Mouse (Mus musculus) neural tube, embryonic 13.5 days (tissue): Measurements from ENCODE around the gene Ern1. TPM values are rescaled to one million over a fixed set of nuclear protein-coding genes. Genes with fewer than 3 reads are reported as not detected.

Source experiments
- ATAC-seq: fragments of 200-750 bp; cut with Nextera tagmentation; 2 replicates; pipeline ENCODE4 v1.8.0; 2017; ENCODE audit warnings: low read depth, mild to moderate bottlenecking, moderate TSS enrichment, moderate library complexity
- H3K27ac ChIP-seq: fragments of 300-500 bp; sonication (generic); replicated peaks from 2 replicates; pipeline ENCODE4 v1.5.1; 2015; ENCODE audit warnings: moderate library complexity, mild to moderate bottlenecking, inconsistent platforms
- H3K27me3 ChIP-seq: fragments of 300-500 bp; sonication (generic); 2 replicates; pipeline ENCODE4 v1.6.1; 2015; ENCODE audit warnings: mild to moderate bottlenecking, inconsistent platforms
- H3K36me3 ChIP-seq: fragments of 300-500 bp; sonication (generic); 2 replicates; pipeline ENCODE4 v1.6.1; 2015; ENCODE audit warnings: mild to moderate bottlenecking, inconsistent platforms
- H3K4me1 ChIP-seq: fragments of 300-500 bp; sonication (generic); replicated peaks from 2 replicates; pipeline ENCODE4 v1.6.1; 2015; ENCODE audit warnings: inconsistent platforms
- H3K4me2 ChIP-seq: fragments of 300-500 bp; sonication (generic); 2 replicates; pipeline ENCODE4 v1.6.1; 2015; ENCODE audit warnings: inconsistent platforms, mild to moderate bottlenecking, moderate library complexity
- H3K4me3 ChIP-seq: fragments of 300-500 bp; sonication (generic); 2 replicates; pipeline ENCODE4 v1.5.1; 2015; ENCODE audit warnings: mild to moderate bottlenecking, inconsistent platforms
- H3K9ac ChIP-seq: fragments of 300-500 bp; sonication (generic); 2 replicates; pipeline ENCODE4 v1.6.1; 2015; ENCODE audit warnings: moderate library complexity, mild to moderate bottlenecking, inconsistent platforms
- H3K9me3 ChIP-seq: fragments of 300-500 bp; sonication (generic); 2 replicates; pipeline ENCODE4 v1.6.1; 2016; ENCODE audit warnings: inconsistent platforms
- WGBS: fragments of 180-500 bp; shearing (Covaris S2); methylation state at CpG from one replicate; pipeline ENCODE4 v1.1.7; 2015; 5-methylcytosine and 5-hydroxymethylcytosine counted together
- polyA plus RNA-seq: library from polyadenylated mRNA; unstranded; fragments of >200 nt; fragmentation: Nextera tagmentation; extraction: Ambion mirVana; gene quantifications from 2 replicates; pipeline ENCODE4 v1.2.1, GENCODE M21; 2015

Gene Ern1
- polyA plus RNA-seq, 1 experiment from 2014 or later, result 5.7 TPM

GRCm38 (mm10) chr11:106373998-106374397, 113.7 kb downstream of the Ern1 start:
- Histone ChIP-seq H3K4me2 (no peak overlapping the region), H3K9me3 (no peaks in the 10 kb centered on the region), H3K27ac (no peak overlapping the region), H3K4me3 (no peak overlapping the region), H3K4me1 (no peaks in the 10 kb centered on the region), H3K36me3 (no peaks in the 10 kb centered on the region), H3K27me3 (no peaks in the 10 kb centered on the region), H3K9ac (no peak overlapping the region)
- no peak for ATAC-seq
- 73% methylated on average over 11 of the region's 11 CpGs for WGBS

- Histone ChIP-seq H3K4me2 (no peak overlapping the region), H3K36me3 (no peaks in the 10 kb centered on the region), H3K9me3 (no peaks in the 10 kb centered on the region), H3K27me3 (no peaks in the 10 kb centered on the region), H3K4me3 (no peak overlapping the region), H3K9ac (no peak overlapping the region), H3K27ac (no peak overlapping the region), H3K4me1 (peaks cover 10% of the 10 kb centered on the region)
- WGBS, result 11% methylated on average over 3 of the region's 3 CpGs
- no peak for ATAC-seq
Observed at GRCm38 (mm10) chr11:106366316-106366715, 121.3 kb downstream of the Ern1 start.

DNA sequence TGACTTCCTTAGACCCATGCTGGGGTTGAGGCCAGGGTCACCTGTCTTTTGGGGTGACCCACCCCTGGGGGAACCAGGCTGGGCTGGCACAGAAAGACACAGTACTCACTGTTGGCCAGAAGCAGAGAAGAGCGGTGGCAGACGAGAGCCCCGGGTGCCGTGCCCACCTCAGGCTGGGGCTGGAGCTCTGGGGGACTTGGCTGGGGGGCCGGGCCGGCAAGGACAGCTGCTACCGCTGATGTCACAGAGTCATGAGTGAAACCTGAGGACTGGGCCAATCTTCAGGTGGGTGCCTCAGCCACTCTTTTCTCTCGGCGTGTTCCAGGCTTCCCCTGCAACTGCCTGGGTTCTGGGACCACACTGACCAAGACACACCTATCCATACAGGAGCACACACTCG, 122.3 kb downstream of the Ern1 start, which contains the start of gene Prr29:
TSS of gene Prr29 (plus strand) at position 107 of the 400 bp plus-strand sequence.
- 49% methylated on average over 10 of the region's 10 CpGs for WGBS
- Histone ChIP-seq H3K4me2 (peak within 1 kb of the TSS; percentile 5; the same call in 1 of the 2 replicates), H3K27me3 (no peaks in the 10 kb centered on the region), H3K4me3 (no peak within 1 kb of the TSS), H3K9ac (peak within 1 kb of the TSS; percentile 18; the same call in 1 of the 2 replicates), H3K9me3 (no peaks in the 10 kb centered on the region), H3K27ac (no peak within 1 kb of the TSS), H3K4me1 (peaks cover 10% of the 10 kb centered on the region), H3K36me3 (no peaks in the 10 kb centered on the region)
- no peak for ATAC-seq

DNA sequence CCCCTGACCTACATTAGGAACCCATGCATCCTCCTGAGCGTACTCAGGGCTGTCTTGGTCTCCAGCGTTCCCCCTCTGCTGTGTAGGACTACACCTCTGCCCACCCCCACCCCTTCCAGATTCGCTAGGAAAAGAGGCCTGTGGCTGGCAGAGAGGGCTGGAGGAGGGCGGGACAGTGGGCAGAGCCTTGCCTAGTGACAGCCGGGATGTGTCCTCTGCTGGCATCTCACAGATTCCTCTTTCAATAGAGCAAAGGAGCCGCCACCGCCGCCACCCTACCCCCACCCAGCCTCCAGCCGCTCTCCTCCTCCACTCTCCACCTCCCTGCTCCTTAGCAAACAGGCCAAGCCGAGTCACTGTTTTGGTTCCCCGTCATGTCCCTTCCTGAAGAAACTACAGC, 122.9 kb downstream of the Ern1 start:
- peak overlapping the region; percentile 5; the same call in 1 of the 2 replicates for H3K4me2 ChIP-seq
- ATAC-seq, result peak; percentile 40; the same call in 1 of the 2 replicates

GRCm38 (mm10) chr11:106359350-106359749, 128.3 kb downstream of the Ern1 start:
- H3K36me3 ChIP-seq, result no peaks in the 10 kb centered on the region
- no peaks in the 10 kb centered on the region for H3K9me3 ChIP-seq
- no peak overlapping the region for H3K4me2 ChIP-seq
- H3K27me3 ChIP-seq, result no peaks in the 10 kb centered on the region
- no peak overlapping the region for H3K9ac ChIP-seq
- no peak for ATAC-seq
- H3K27ac ChIP-seq, result no peak overlapping the region
- no peak overlapping the region for H3K4me3 ChIP-seq
- H3K4me1 ChIP-seq, result no peaks in the 10 kb centered on the region
- WGBS, result 21% methylated on average over 5 of the region's 5 CpGs

More for the DNA sequence above, 122.9 kb downstream of the Ern1 start:
- Histone ChIP-seq H3K4me3 (no peak overlapping the region), H3K27ac (no peak overlapping the region), H3K9ac (peak overlapping the region; percentile 18; the same call in 1 of the 2 replicates), H3K36me3 (no peaks in the 10 kb centered on the region), H3K27me3 (no peaks in the 10 kb centered on the region), H3K9me3 (no peaks in the 10 kb centered on the region), H3K4me1 (peaks cover 10% of the 10 kb centered on the region)
- 8% methylated on average over 11 of the region's 11 CpGs for WGBS

- Histone ChIP-seq H3K36me3 (no peaks in the 10 kb centered on the region), H3K4me1 (no peaks in the 10 kb centered on the region), H3K4me3 (no peak overlapping the region), H3K9me3 (no peaks in the 10 kb centered on the region), H3K27ac (no peak overlapping the region), H3K27me3 (no peaks in the 10 kb centered on the region), H3K4me2 (no peak overlapping the region), H3K9ac (no peak overlapping the region)
- ATAC-seq, result no peak
- 73% methylated on average over 19 of the region's 19 CpGs for WGBS
Observed at GRCm38 (mm10) chr11:106355382-106356128, 132.1 kb downstream of the Ern1 start.

DNA sequence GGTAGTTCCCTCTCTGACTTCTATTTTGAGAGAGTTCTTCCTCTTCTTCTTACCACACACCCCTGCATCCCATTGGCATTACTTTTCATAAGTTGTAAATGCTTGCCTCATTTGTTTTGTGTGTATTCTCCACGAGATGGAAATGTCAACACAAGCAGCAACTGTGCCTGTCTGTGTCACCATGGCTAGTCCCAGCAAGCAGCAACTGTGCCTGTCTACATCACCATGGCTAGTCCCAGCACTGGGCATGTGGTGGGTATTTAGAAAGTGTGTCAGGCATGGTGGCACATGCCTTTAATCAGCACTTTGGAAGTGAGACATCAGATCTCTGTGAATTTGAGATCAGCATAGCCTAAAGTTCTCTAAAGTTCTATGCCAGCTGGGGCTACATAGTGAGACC, 133.5 kb downstream of the Ern1 start:
- ATAC-seq, result no peak
- 70% methylated on average over 1 of the region's 1 CpGs for WGBS
- no peaks in the 10 kb centered on the region for H3K9me3 ChIP-seq

DNA sequence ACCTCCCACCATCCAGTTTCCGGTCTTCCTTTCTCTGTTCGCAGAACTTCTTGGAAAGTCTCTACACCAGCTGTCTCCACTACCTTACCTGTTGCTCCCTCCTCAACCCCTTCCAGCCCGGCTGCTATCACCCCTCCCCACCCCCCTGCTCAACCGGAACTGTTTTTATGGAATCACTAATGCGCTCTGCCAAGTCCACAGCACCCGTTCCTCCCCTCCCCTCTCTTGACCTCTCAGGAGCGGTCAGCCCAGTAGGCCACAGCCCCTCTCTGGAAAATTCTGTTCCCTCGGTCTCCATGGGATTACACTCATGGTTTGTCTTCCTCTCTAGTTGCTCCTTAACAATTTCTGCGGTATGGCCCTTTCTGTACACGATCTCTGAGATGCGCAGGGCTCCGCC, 134.5 kb downstream of the Ern1 start, which contains the start of gene Scn4a:
TSS of gene Scn4a (minus strand) at position 101 of the 400 bp plus-strand sequence.
- Histone ChIP-seq H3K36me3 (no peaks in the 10 kb centered on the region), H3K9ac (no peak within 1 kb of the TSS), H3K27me3 (no peaks in the 10 kb centered on the region), H3K9me3 (no peaks in the 10 kb centered on the region), H3K4me1 (no peaks in the 10 kb centered on the region), H3K4me3 (no peak within 1 kb of the TSS), H3K27ac (no peak within 1 kb of the TSS), H3K4me2 (no peak within 1 kb of the TSS)
- ATAC-seq, result no peak
- WGBS, result 91% methylated on average over 12 of the region's 12 CpGs

More for the DNA sequence above, 133.5 kb downstream of the Ern1 start:
- Histone ChIP-seq H3K27me3 (no peaks in the 10 kb centered on the region), H3K4me3 (no peak overlapping the region), H3K4me2 (no peak overlapping the region), H3K27ac (no peak overlapping the region), H3K9ac (no peak overlapping the region), H3K36me3 (no peaks in the 10 kb centered on the region), H3K4me1 (no peaks in the 10 kb centered on the region)

GRCm38 (mm10) chr11:106351941-106352340, 135.7 kb downstream of the Ern1 start:
- no peaks in the 10 kb centered on the region for H3K9me3 ChIP-seq
- no peaks in the 10 kb centered on the region for H3K4me1 ChIP-seq
- WGBS, result 72% methylated on average over 4 of the region's 4 CpGs
- H3K27me3 ChIP-seq, result no peaks in the 10 kb centered on the region
- H3K4me2 ChIP-seq, result no peak overlapping the region
- no peak overlapping the region for H3K9ac ChIP-seq
- H3K36me3 ChIP-seq, result no peaks in the 10 kb centered on the region
- ATAC-seq, result no peak
- no peak overlapping the region for H3K4me3 ChIP-seq
- no peak overlapping the region for H3K27ac ChIP-seq

DNA sequence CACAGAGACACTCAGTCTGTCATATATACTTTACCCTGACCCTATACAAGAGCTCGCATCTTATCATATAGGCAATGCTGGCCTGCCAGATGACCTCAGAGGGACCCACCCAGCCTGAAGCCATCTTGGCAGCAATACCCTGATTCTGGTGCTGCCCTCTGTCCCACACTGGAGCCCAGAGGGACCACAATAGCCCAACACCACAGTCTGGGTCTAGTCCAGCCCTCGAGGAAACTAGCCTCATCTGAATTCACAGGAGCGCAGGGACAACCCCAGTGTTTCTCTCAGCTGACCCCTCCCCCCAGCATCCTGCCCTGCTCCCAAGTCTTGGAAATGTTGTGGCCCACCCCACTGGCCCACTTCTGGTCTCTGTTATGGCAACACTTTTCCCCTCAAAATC, 136.4 kb downstream of the Ern1 start:
- no peak overlapping the region for H3K9ac ChIP-seq
- WGBS, result 78% methylated on average over 3 of the region's 3 CpGs
- H3K36me3 ChIP-seq, result no peaks in the 10 kb centered on the region
- H3K27ac ChIP-seq, result no peak overlapping the region
- H3K4me2 ChIP-seq, result no peak overlapping the region
- H3K4me3 ChIP-seq, result no peak overlapping the region
- no peaks in the 10 kb centered on the region for H3K9me3 ChIP-seq
- ATAC-seq, result no peak
- no peaks in the 10 kb centered on the region for H3K27me3 ChIP-seq
- H3K4me1 ChIP-seq, result no peaks in the 10 kb centered on the region

GRCm38 (mm10) chr11:106350853-106351252, 136.8 kb downstream of the Ern1 start:
- H3K4me1 ChIP-seq, result no peaks in the 10 kb centered on the region

DNA sequence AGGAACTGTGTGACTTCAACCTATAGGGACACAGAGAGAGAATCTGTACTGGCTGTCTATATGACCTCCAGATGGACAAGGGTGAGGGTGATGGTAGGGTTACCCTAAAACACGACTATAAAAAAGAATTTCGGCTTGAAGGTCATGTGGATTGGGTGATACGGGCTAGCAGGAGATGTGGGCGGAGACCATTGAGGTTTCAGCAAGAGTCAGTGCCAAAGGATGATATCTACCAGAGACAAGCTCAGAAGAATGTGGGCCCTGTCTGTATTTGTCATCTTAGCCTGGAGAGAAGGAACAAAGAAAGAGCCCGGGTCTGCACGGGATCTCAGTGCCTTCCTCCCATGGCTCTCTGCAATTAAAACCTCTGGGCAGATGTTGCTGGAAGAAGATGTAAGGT, 137.9 kb downstream of the Ern1 start:
- Histone ChIP-seq H3K4me2 (no peak overlapping the region), H3K27ac (no peak overlapping the region), H3K9me3 (no peaks in the 10 kb centered on the region), H3K4me1 (no peaks in the 10 kb centered on the region), H3K9ac (no peak overlapping the region), H3K27me3 (no peaks in the 10 kb centered on the region), H3K36me3 (no peaks in the 10 kb centered on the region), H3K4me3 (no peak overlapping the region)
- ATAC-seq, result no peak
- 84% methylated on average over 6 of the region's 6 CpGs for WGBS

More at GRCm38 (mm10) chr11:106350853-106351252, 136.8 kb downstream of the Ern1 start:
- Histone ChIP-seq H3K4me3 (no peak overlapping the region), H3K27ac (no peak overlapping the region), H3K36me3 (no peaks in the 10 kb centered on the region), H3K27me3 (no peaks in the 10 kb centered on the region), H3K4me2 (no peak overlapping the region), H3K9me3 (no peaks in the 10 kb centered on the region), H3K9ac (no peak overlapping the region)
- ATAC-seq, result no peak
- WGBS, result 70% methylated on average over 5 of the region's 5 CpGs

DNA sequence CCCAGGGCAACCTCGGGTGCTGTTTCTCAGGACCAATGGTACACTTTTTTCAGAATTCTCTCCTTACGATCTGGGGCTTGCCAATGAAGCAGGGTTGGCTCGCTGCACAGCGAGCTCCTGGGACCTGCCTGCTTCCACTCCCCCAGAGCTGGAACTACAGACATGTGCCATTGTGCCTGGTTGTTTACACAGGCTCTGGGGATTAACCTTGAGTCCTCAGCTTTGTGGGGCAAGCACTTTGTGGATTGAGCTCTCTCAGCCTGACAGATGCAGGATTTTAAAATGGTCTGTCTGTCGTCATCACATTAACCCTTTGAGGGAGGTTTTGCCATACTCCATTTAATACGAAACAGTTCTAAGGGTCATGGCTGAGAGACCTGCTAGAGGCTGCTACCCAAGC, 142.7 kb downstream of the Ern1 start:
- no peak for ATAC-seq
- H3K4me3 ChIP-seq, result no peak overlapping the region
- WGBS, result 76% methylated on average over 6 of the region's 6 CpGs
- no peaks in the 10 kb centered on the region for H3K9me3 ChIP-seq
- no peaks in the 10 kb centered on the region for H3K27me3 ChIP-seq
- no peak overlapping the region for H3K4me2 ChIP-seq
- H3K4me1 ChIP-seq, result no peaks in the 10 kb centered on the region
- H3K9ac ChIP-seq, result no peak overlapping the region
- no peak overlapping the region for H3K27ac ChIP-seq
- H3K36me3 ChIP-seq, result no peaks in the 10 kb centered on the region
